In the genomic region with DNA sequence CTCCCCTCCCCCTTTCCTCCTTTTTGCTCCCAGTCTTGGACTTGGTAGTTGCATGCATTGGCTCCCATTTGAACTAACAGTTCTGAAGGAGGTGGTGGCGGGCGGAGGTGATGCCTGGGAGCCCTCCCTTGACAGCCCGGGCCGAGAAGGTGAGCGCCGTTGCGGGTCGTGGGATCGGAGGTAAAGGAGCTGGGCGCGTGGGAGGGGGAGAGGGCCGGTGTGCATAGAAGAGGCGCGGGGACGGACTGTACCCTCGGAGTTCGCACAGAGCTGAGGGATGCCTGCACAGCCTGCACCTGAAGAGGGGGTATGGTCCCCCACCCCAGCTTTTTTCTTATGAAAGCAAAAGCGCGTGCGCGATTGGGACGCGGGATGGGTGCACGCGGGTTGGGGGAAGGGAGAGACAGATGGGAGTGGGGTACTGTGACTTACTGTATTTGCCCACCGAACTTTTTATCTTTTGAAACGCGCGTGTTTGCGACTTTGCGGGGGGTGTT, we compare ENCODE assay signal across 8 mouse cellular contexts. TPM values are rescaled to one million over a fixed set of nuclear protein-coding genes. Genes with fewer than 3 reads are reported as not detected.
A peak's percentile ranks its signal among the peaks of the same experiment; 100 is the strongest.
DNase-seq lines count a peak whose midpoint lies in the region; ATAC-seq lines count a peak whose summit lies in the region.

No protein-coding gene starts in this region.

- ATAC-seq in limb, embryonic 15.5 days (ENCODE audit: insufficient number of reproducible peaks, low FRiP score, low TSS enrichment, low read depth): peak; percentile 54; the same call in 1 of the 2 replicates
- peak; percentile 76 for ATAC-seq in midbrain, embryonic 16.5 days

- peak overlapping the region; percentile 61 for H3K9ac ChIP-seq in limb, embryonic 15.5 days
- peak overlapping the region; percentile 75 for H3K9ac ChIP-seq in midbrain, embryonic 16.5 days (ENCODE audit: low read depth, low read length)

- no peaks in the 10 kb centered on the region for H3K9me3 ChIP-seq in limb, embryonic 15.5 days
- no peaks in the 10 kb centered on the region for H3K9me3 ChIP-seq in midbrain, embryonic 16.5 days (replicated peaks; ENCODE audit: control insufficient read depth, low read length, poor library complexity, severe bottlenecking)

- peak; percentile 26 to 46 for DNase-seq in adrenal gland, postnatal 36 days
- no peak for DNase-seq in adrenal gland, adult 2 months
- DNase-seq in 3T3-L1 (ENCODE audit: low read depth, low spot score): peak; percentile 20
- DNase-seq in embryo, embryonic 11 days: peak; percentile 64
- peak; percentile 36 for DNase-seq in heart, postnatal 4 days
- DNase-seq in thymus, postnatal 25 days: peak; percentile 63

- peak overlapping the region; percentile 43 for H3K4me2 ChIP-seq in limb, embryonic 15.5 days
- peak overlapping the region; percentile 68 for H3K4me2 ChIP-seq in midbrain, embryonic 16.5 days (ENCODE audit: low read length)

- H3K27ac ChIP-seq in limb, embryonic 15.5 days: peak overlapping the region; percentile 92
- H3K27ac ChIP-seq in midbrain, embryonic 16.5 days (ENCODE audit: low read length): peak overlapping the region; percentile 90

- 30% methylated on average over 31 of the region's 31 CpGs for WGBS in limb, embryonic 15.5 days
- whole genome bisulfite sequencing in midbrain, embryonic 16.5 days: 16% methylated on average over 25 of the region's 31 CpGs

- peaks cover 12% of the 10 kb centered on the region; the same call in 1 of the 2 replicates for H3K36me3 ChIP-seq in limb, embryonic 15.5 days
- no peaks in the 10 kb centered on the region for H3K36me3 ChIP-seq in midbrain, embryonic 16.5 days (ENCODE audit: control insufficient read depth, insufficient read depth, low read length)

- H3K4me3 ChIP-seq in limb, embryonic 15.5 days: peak overlapping the region; percentile 58
- H3K4me3 ChIP-seq in midbrain, embryonic 16.5 days (ENCODE audit: low read depth, low read length): peak overlapping the region; percentile 56

- no peaks in the 10 kb centered on the region for H3K27me3 ChIP-seq in limb, embryonic 15.5 days
- H3K27me3 ChIP-seq in midbrain, embryonic 16.5 days (ENCODE audit: control insufficient read depth, insufficient read depth, low read depth, low read length): no peaks in the 10 kb centered on the region

- peaks cover 4% of the 10 kb centered on the region; the same call in 1 of the 2 replicates for H3K4me1 ChIP-seq in limb, embryonic 15.5 days
- H3K4me1 ChIP-seq in midbrain, embryonic 16.5 days (ENCODE audit: control insufficient read depth, insufficient read depth, low read length): peaks cover 15% of the 10 kb centered on the region

RNA-seq across cellular contexts. Expression of a gene that starts 0.5 kb away (rescaled TPM):
- total RNA-seq in adrenal gland, postnatal 36 days (2021): 100 to 1,000 TPM; 292 to 346 TPM
- total RNA-seq in adrenal gland, adult 2 months (2021): 100 to 1,000 TPM; 316 to 341 TPM
- polyA plus RNA-seq in adrenal gland, adult 2 months (2012; rRNA removed): 86.3 and 101 TPM in 2 replicates
- 100 to 1,000 TPM; 473 to 482 TPM for total RNA-seq in heart, postnatal 4 days (2021)
- polyA plus RNA-seq in limb, embryonic 15.5 days (2015; fragmentation: Nextera tagmentation; extraction: Ambion mirVana): 209 and 225 TPM in 2 replicates
- 209 TPM in 2 replicates for polyA plus RNA-seq in midbrain, embryonic 16.5 days (2015; fragmentation: Nextera tagmentation; extraction: Ambion mirVana)

RNA-seq across cellular contexts. Expression of a gene that starts 0.6 kb away (rescaled TPM):
- 10 to 100 TPM; 31.1 to 38.4 TPM for total RNA-seq in adrenal gland, postnatal 36 days (2021)
- total RNA-seq in adrenal gland, adult 2 months (2021): 10 to 100 TPM; 29.6 to 39.5 TPM
- polyA plus RNA-seq in adrenal gland, adult 2 months (2012; rRNA removed): 50.0 and 63.8 TPM in 2 replicates
- 10 to 100 TPM; 27.4 to 29.1 TPM for total RNA-seq in heart, postnatal 4 days (2021)
- 55.6 and 58.7 TPM in 2 replicates for polyA plus RNA-seq in limb, embryonic 15.5 days (2015; fragmentation: Nextera tagmentation; extraction: Ambion mirVana)
- polyA plus RNA-seq in midbrain, embryonic 16.5 days (2015; fragmentation: Nextera tagmentation; extraction: Ambion mirVana): 48.2 and 55.3 TPM in 2 replicates

RNA-seq across cellular contexts. Expression of a gene that starts 40.2 kb away (rescaled TPM):
- total RNA-seq in adrenal gland, postnatal 36 days (2021): 100 to 1,000 TPM; 423 to 486 TPM
- total RNA-seq in adrenal gland, adult 2 months (2021): 100 to 1,000 TPM; 395 to 455 TPM
- 426 and 599 TPM in 2 replicates for polyA plus RNA-seq in adrenal gland, adult 2 months (2012; rRNA removed)
- total RNA-seq in heart, postnatal 4 days (2021): 100 to 1,000 TPM; 293 to 326 TPM
- 190 and 191 TPM in 2 replicates for polyA plus RNA-seq in limb, embryonic 15.5 days (2015; fragmentation: Nextera tagmentation; extraction: Ambion mirVana)
- polyA plus RNA-seq in midbrain, embryonic 16.5 days (2015; fragmentation: Nextera tagmentation; extraction: Ambion mirVana): 385 and 404 TPM in 2 replicates
